Mouse (Mus musculus) midbrain, embryonic 12.5 days (tissue): ENCODE results near the gene Bcl7c. TPM values are rescaled to one million over a fixed set of nuclear protein-coding genes. Genes with fewer than 3 reads are reported as not detected.
"Not testable (repeated sequence)": the region's sequence is repeated elsewhere in the genome, so short reads cannot be mapped to it uniquely, and the experiment has no call there.

Source experiments
- ATAC-seq: fragments of 200-750 bp; cut with Nextera tagmentation; 2 replicates; pipeline ENCODE4 v1.8.0; 2017; ENCODE audit warnings: low read depth, moderate TSS enrichment, moderate library complexity; ENCODE audit not compliant: low FRiP score
- H3K27ac ChIP-seq: fragments of 300-500 bp; sonication (generic); replicated peaks from 2 replicates; pipeline ENCODE4 v1.5.1; 2016; ENCODE audit warnings: mild to moderate bottlenecking
- H3K27me3 ChIP-seq: fragments of 300-500 bp; sonication (generic); 2 replicates; pipeline ENCODE4 v1.6.1; 2016; ENCODE audit warnings: mild to moderate bottlenecking
- H3K36me3 ChIP-seq: fragments of 300-500 bp; sonication (generic); 2 replicates; pipeline ENCODE4 v1.6.1; 2016
- H3K4me1 ChIP-seq: fragments of 300-500 bp; sonication (generic); 2 replicates; pipeline ENCODE4 v1.6.1; 2016
- H3K4me2 ChIP-seq: fragments of 300-500 bp; sonication (generic); replicated peaks from 2 replicates; pipeline ENCODE4 v1.6.1; 2016; ENCODE audit warnings: mild to moderate bottlenecking, moderate library complexity
- H3K4me3 ChIP-seq: fragments of 300-500 bp; sonication (generic); 2 replicates; pipeline ENCODE4 v1.5.1; 2016; ENCODE audit warnings: mild to moderate bottlenecking
- H3K9ac ChIP-seq: fragments of 300-500 bp; sonication (generic); replicated peaks from 2 replicates; pipeline ENCODE4 v1.6.1; 2016; ENCODE audit warnings: mild to moderate bottlenecking, moderate library complexity
- H3K9me3 ChIP-seq: fragments of 300-500 bp; sonication (generic); 2 replicates; pipeline ENCODE4 v1.6.1; 2016; ENCODE audit warnings: mild to moderate bottlenecking
- WGBS: fragments of 180-500 bp; shearing (Covaris S2); methylation state at CpG from one replicate; pipeline ENCODE4 v1.1.7; 2016; 5-methylcytosine and 5-hydroxymethylcytosine counted together
- polyA plus RNA-seq: library from polyadenylated mRNA; unstranded; fragments of >200 nt; fragmentation: Nextera tagmentation; extraction: Ambion mirVana; gene quantifications from 2 replicates; pipeline ENCODE4 v1.2.1, GENCODE M21; 2016

The Bcl7c gene
- polyA plus RNA-seq, 1 experiment from 2014 or later: 79.2 TPM

GRCm38 (mm10) chr7:127711456-127711855 is 2.7 kb upstream of the Bcl7c start:
- no peak for ATAC-seq
- Histone ChIP-seq H3K27ac (no peak overlapping the region), H3K9me3 (no peaks in the 10 kb centered on the region), H3K9ac (no peak overlapping the region), H3K36me3 (peaks cover under 1% of the 10 kb centered on the region; the same call in 1 of the 2 replicates), H3K4me1 (peaks cover 30% of the 10 kb centered on the region), H3K27me3 (no peaks in the 10 kb centered on the region), H3K4me2 (no peak overlapping the region), H3K4me3 (no peak overlapping the region)
- WGBS: 70% methylated on average over 3 of the region's 3 CpGs

- Histone ChIP-seq H3K4me2 (no peak overlapping the region), H3K36me3 (peaks cover 5% of the 10 kb centered on the region), H3K4me1 (peaks cover 30% of the 10 kb centered on the region), H3K27me3 (no peaks in the 10 kb centered on the region), H3K4me3 (no peak overlapping the region), H3K27ac (no peak overlapping the region), H3K9ac (no peak overlapping the region), H3K9me3 (no peaks in the 10 kb centered on the region)
- WGBS: 90% methylated on average over 3 of the region's 3 CpGs
- no peak for ATAC-seq
Observed at GRCm38 (mm10) chr7:127711031-127711430, 2.3 kb upstream of the Bcl7c start.

GRCm38 (mm10) chr7:127709261-127709979 is 687 bp upstream of the Bcl7c start:
- H3K9ac ChIP-seq: peak overlapping the region; percentile 84
- peaks cover 32% of the 10 kb centered on the region for H3K4me1 ChIP-seq
- no peak for ATAC-seq
- no peaks in the 10 kb centered on the region for H3K9me3 ChIP-seq
- H3K4me2 ChIP-seq: peak overlapping the region; percentile 64
- 81% methylated on average over 5 of the region's 5 CpGs for WGBS
- H3K27ac ChIP-seq: peak overlapping the region; percentile 97
- H3K27me3 ChIP-seq: no peaks in the 10 kb centered on the region
- H3K36me3 ChIP-seq: peaks cover 18% of the 10 kb centered on the region
- peak overlapping the region; percentile 73 for H3K4me3 ChIP-seq

GRCm38 (mm10) chr7:127707957-127708206 is 851 bp downstream of the Bcl7c start:
- Histone ChIP-seq H3K9ac (peak overlapping the region; percentile 84), H3K27ac (peak overlapping the region; percentile 97), H3K36me3 (peaks cover 33% of the 10 kb centered on the region), H3K9me3 (no peaks in the 10 kb centered on the region), H3K27me3 (no peaks in the 10 kb centered on the region), H3K4me1 (peaks cover 32% of the 10 kb centered on the region), H3K4me3 (peak overlapping the region; percentile 73), H3K4me2 (peak overlapping the region; percentile 64)
- no peak for ATAC-seq
- 0% methylated on average over 5 of the region's 5 CpGs for WGBS

GRCm38 (mm10) chr7:127707045-127707956 is 1.4 kb downstream of the Bcl7c start:
- peak overlapping the region; percentile 64 for H3K4me2 ChIP-seq
- WGBS: 24% methylated on average over 22 of the region's 22 CpGs
- peaks cover 38% of the 10 kb centered on the region for H3K36me3 ChIP-seq
- peak overlapping the region; percentile 73 for H3K4me3 ChIP-seq
- H3K9me3 ChIP-seq: no peaks in the 10 kb centered on the region
- H3K27me3 ChIP-seq: no peaks in the 10 kb centered on the region
- peak overlapping the region; percentile 84 for H3K9ac ChIP-seq
- peak overlapping the region; percentile 97 for H3K27ac ChIP-seq
- ATAC-seq: no peak; the same call in 1 of the 2 replicates
- peaks cover 26% of the 10 kb centered on the region for H3K4me1 ChIP-seq

GRCm38 (mm10) chr7:127705706-127706105 is 3.0 kb downstream of the Bcl7c start:
- H3K27me3 ChIP-seq: no peaks in the 10 kb centered on the region
- no peak overlapping the region for H3K4me2 ChIP-seq
- no peak for ATAC-seq
- H3K36me3 ChIP-seq: peaks cover 38% of the 10 kb centered on the region
- no peak overlapping the region for H3K4me3 ChIP-seq
- no peaks in the 10 kb centered on the region for H3K9me3 ChIP-seq
- no peak overlapping the region for H3K27ac ChIP-seq
- WGBS: 86% methylated on average over 4 of the region's 4 CpGs
- 0 out of 2 replicates have a peak overlapping the region, but pooled peaks have one; percentile 17 for H3K9ac ChIP-seq
- peaks cover 23% of the 10 kb centered on the region for H3K4me1 ChIP-seq

- ATAC-seq: no peak
- Histone ChIP-seq H3K27ac (no peak overlapping the region), H3K9ac (no peak overlapping the region), H3K4me2 (no peak overlapping the region), H3K9me3 (no peaks in the 10 kb centered on the region), H3K36me3 (peaks cover 46% of the 10 kb centered on the region), H3K4me1 (peaks cover 23% of the 10 kb centered on the region), H3K4me3 (no peak overlapping the region), H3K27me3 (no peaks in the 10 kb centered on the region)
- 81% methylated on average over 6 of the region's 6 CpGs for WGBS
Observed at GRCm38 (mm10) chr7:127704598-127704997, 4.1 kb downstream of the Bcl7c start.

GRCm38 (mm10) chr7:127703561-127704178 is 5.1 kb downstream of the Bcl7c start:
- Histone ChIP-seq H3K27me3 (no peaks in the 10 kb centered on the region), H3K4me2 (no peak overlapping the region), H3K4me1 (peaks cover 16% of the 10 kb centered on the region), H3K9ac (no peak overlapping the region), H3K36me3 (peaks cover 50% of the 10 kb centered on the region), H3K9me3 (no peaks in the 10 kb centered on the region), H3K27ac (no peak overlapping the region), H3K4me3 (no peak overlapping the region)
- ATAC-seq: no peak
- 93% methylated on average over 8 of the region's 8 CpGs for WGBS

GRCm38 (mm10) chr7:127700712-127701331 is 7.9 kb downstream of the Bcl7c start:
- Histone ChIP-seq H3K4me3 (no peak overlapping the region), H3K4me1 (peaks cover 3% of the 10 kb centered on the region; the same call in 1 of the 2 replicates), H3K4me2 (no peak overlapping the region), H3K9ac (no peak overlapping the region), H3K36me3 (peaks cover 43% of the 10 kb centered on the region), H3K27me3 (no peaks in the 10 kb centered on the region), H3K27ac (no peak overlapping the region), H3K9me3 (no peaks in the 10 kb centered on the region)
- 89% methylated on average over 3 of the region's 3 CpGs for WGBS
- ATAC-seq: no peak

GRCm38 (mm10) chr7:127698986-127699385 is 9.7 kb downstream of the Bcl7c start:
- Histone ChIP-seq H3K4me2 (no peak overlapping the region), H3K4me1 (no peaks in the 10 kb centered on the region), H3K27ac (no peak overlapping the region), H3K27me3 (no peaks in the 10 kb centered on the region), H3K36me3 (peaks cover 34% of the 10 kb centered on the region), H3K9ac (no peak overlapping the region), H3K4me3 (no peak overlapping the region), H3K9me3 (no peaks in the 10 kb centered on the region)
- WGBS: 83% methylated on average over 6 of the region's 6 CpGs
- no peak for ATAC-seq

- H3K9ac ChIP-seq, H3K9me3 ChIP-seq, H3K27ac ChIP-seq, H3K4me2 ChIP-seq, H3K27me3 ChIP-seq, H3K36me3 ChIP-seq, H3K4me1 ChIP-seq, H3K4me3 ChIP-seq, ATAC-seq: not testable (repeated sequence)
- WGBS: 97% methylated on average over 7 of the region's 7 CpGs
Observed at GRCm38 (mm10) chr7:127693730-127694129, 15.0 kb downstream of the Bcl7c start.
